Mouse (Mus musculus) neural tube, embryonic 11.5 days (tissue): Measurements from ENCODE around the gene Lrrn4. TPM values are rescaled to one million over a fixed set of nuclear protein-coding genes. Genes with fewer than 3 reads are reported as not detected.
A peak's percentile ranks its signal among the peaks of the same experiment; 100 is the strongest.

ENCODE experiments used
- ATAC-seq: fragments of 200-750 bp; cut with Nextera tagmentation; 2 replicates; pipeline ENCODE4 v1.8.0; 2017; ENCODE audit warnings: moderate number of reproducible peaks, mild to moderate bottlenecking, moderate TSS enrichment, moderate library complexity; ENCODE audit not compliant: insufficient read depth, low FRiP score, low TSS enrichment
- DNase-seq: peaks from one replicate; pipeline ENCODE4 v3.0.0-alpha.2; 2015; ENCODE audit warnings: low spot score
- H3K27ac ChIP-seq: fragments of 300-500 bp; sonication (generic); 2 replicates; pipeline ENCODE4 v1.5.1; 2014; ENCODE audit warnings: low read depth, mild to moderate bottlenecking, low read length
- H3K27me3 ChIP-seq: fragments of 300-500 bp; sonication (generic); 2 replicates; pipeline ENCODE4 v1.6.1; 2014; ENCODE audit warnings: mild to moderate bottlenecking, low read length, mixed read lengths; ENCODE audit not compliant: control insufficient read depth, insufficient read depth
- H3K36me3 ChIP-seq: fragments of 300-500 bp; sonication (generic); 2 replicates; pipeline ENCODE4 v1.6.1; 2014; ENCODE audit warnings: mild to moderate bottlenecking, low read length, moderate library complexity, mixed read lengths; ENCODE audit not compliant: control insufficient read depth, insufficient read depth
- H3K4me1 ChIP-seq: fragments of 300-500 bp; sonication (generic); 2 replicates; pipeline ENCODE4 v1.6.1; 2014; ENCODE audit warnings: low read length, mixed read lengths; ENCODE audit not compliant: control insufficient read depth, insufficient read depth
- H3K4me2 ChIP-seq: fragments of 300-500 bp; sonication (generic); 2 replicates; pipeline ENCODE4 v1.6.1; 2014; ENCODE audit warnings: low read depth, mild to moderate bottlenecking, moderate library complexity
- H3K4me3 ChIP-seq: fragments of 300-500 bp; sonication (generic); 2 replicates; pipeline ENCODE4 v1.5.1; 2014; ENCODE audit warnings: low read depth, low read length
- H3K9ac ChIP-seq: fragments of 300-500 bp; sonication (generic); 2 replicates; pipeline ENCODE4 v1.6.1; 2014; ENCODE audit warnings: mild to moderate bottlenecking, low read length
- H3K9me3 ChIP-seq: fragments of 300-500 bp; sonication (generic); 2 replicates; pipeline ENCODE4 v1.6.1; 2016; ENCODE audit warnings: low read length; ENCODE audit not compliant: control insufficient read depth
- WGBS: fragments of 180-500 bp; shearing (Covaris S2); extraction: QIAGEN DNeasy Blood & Tissue Kit; methylation state at CpG from one replicate; pipeline ENCODE4 v1.1.7; 2014; 5-methylcytosine and 5-hydroxymethylcytosine counted together
- polyA plus RNA-seq: library from polyadenylated mRNA; unstranded; fragments of >200 nt; fragmentation: Nextera tagmentation; extraction: Ambion mirVana; gene quantifications from 2 replicates; pipeline ENCODE4 v1.2.1, GENCODE M21; 2014

The Lrrn4 gene
- polyA plus RNA-seq, 1 experiment from 2014 or later: 0.21 TPM

DNA sequence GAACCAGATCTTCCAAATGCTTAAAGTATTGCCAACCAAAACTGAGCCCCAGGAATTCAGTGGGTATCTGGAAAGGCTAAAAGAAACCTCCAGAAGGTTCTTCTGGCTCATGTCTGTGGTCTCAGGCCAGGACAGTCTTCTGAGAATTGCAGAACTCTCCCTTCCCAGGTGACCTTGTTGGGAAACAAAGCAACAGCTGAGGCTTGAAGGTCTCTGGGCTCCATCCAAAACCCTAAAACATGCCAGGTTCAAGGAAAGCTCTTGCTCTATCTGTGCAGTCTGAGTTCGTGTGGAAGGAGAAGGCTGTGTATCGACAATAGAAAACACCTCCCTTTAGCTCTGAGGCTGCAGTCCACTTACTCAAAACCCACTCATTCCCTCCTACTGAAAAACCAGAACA lies 24.3 kb upstream of the Lrrn4 start:
- WGBS: 63% methylated on average over 2 of the region's 2 CpGs
- no peaks in the 10 kb centered on the region for H3K4me1 ChIP-seq

DNA sequence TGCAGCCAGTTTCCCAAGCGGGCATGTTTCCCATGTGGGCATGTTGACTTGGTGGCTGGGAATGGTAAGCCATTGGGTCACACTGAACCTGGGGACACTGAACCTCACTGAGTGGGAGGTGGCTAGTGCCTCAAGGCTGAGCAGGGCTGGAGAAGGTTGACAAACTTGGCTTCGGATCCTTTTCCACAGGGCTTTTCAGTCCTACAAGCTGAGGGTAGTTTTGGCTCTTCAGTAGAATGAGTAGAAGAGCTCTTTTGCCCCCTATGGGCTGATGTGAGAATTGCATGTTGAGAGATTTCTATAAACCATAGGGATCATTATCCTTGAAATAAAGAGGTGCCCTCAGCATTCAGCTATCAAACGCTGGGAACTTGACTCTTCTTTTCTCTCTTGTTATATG lies 22.8 kb upstream of the Lrrn4 start:
- DNase-seq (peak; percentile 57), ATAC-seq (peak; percentile 72)
- 35% methylated on average over 3 of the region's 3 CpGs for WGBS
- no peak overlapping the region for H3K9ac ChIP-seq
- no peaks in the 10 kb centered on the region for H3K9me3 ChIP-seq
- H3K36me3 ChIP-seq: no peaks in the 10 kb centered on the region
- H3K27me3 ChIP-seq: no peaks in the 10 kb centered on the region
- H3K4me2 ChIP-seq: no peak overlapping the region
- no peaks in the 10 kb centered on the region for H3K4me1 ChIP-seq
- H3K4me3 ChIP-seq: no peak overlapping the region
- H3K27ac ChIP-seq: no peak overlapping the region

More for the DNA sequence above, 24.3 kb upstream of the Lrrn4 start:
- Histone ChIP-seq H3K27ac (no peak overlapping the region), H3K9me3 (no peaks in the 10 kb centered on the region), H3K27me3 (no peaks in the 10 kb centered on the region), H3K9ac (no peak overlapping the region), H3K4me3 (no peak overlapping the region), H3K36me3 (no peaks in the 10 kb centered on the region), H3K4me2 (no peak overlapping the region)
- no peak for ATAC-seq
- DNase-seq: no peak

DNA sequence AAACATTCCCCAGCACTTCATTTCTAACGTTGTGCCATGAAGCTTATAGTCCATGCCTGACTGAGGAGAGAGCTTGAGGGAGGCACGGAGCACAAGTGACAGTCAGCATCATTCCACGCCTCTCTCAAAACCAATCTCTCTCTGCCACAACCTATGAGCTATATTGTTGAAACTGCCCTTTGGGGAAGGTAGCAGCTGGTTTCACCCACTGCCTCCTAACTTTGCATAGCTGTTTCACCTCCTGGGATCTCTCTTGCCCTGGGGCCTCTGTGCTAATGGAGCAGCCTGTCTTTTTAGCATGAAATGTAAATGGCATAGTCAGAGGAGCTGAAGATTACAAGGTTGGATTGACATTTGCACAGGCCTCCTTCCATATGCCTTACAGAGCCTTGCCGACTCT lies 21.4 kb upstream of the Lrrn4 start:
- Histone ChIP-seq H3K27me3 (no peaks in the 10 kb centered on the region), H3K9ac (no peak overlapping the region), H3K4me1 (no peaks in the 10 kb centered on the region), H3K9me3 (no peaks in the 10 kb centered on the region), H3K4me2 (no peak overlapping the region), H3K4me3 (no peak overlapping the region), H3K27ac (no peak overlapping the region), H3K36me3 (no peaks in the 10 kb centered on the region)
- 77% methylated on average over 4 of the region's 4 CpGs for WGBS
- no peak for DNase-seq
- ATAC-seq: no peak

DNA sequence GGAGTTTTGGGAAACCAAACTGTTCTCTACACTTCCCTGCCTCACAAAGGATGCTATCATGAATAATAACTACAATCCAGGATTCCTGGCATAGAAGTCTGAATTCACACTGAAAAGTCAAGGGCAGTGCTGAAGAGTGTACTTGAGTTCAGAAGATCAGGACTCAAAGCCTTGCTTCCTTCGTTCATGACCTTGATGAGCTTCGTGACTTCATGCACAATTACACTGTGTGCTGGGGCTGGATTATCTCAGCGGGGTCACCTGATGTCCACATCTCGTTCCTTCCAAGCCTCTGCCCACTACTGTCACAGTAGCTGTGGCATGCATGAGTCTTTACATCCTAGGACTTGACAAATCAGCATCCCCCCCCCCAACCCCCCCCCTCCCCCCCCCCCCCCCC lies 20.9 kb upstream of the Lrrn4 start:
- ATAC-seq (no peak), DNase-seq (no peak)
- Histone ChIP-seq H3K27me3 (no peaks in the 10 kb centered on the region), H3K9me3 (no peaks in the 10 kb centered on the region), H3K9ac (no peak overlapping the region), H3K4me3 (no peak overlapping the region), H3K27ac (no peak overlapping the region), H3K4me1 (no peaks in the 10 kb centered on the region), H3K4me2 (no peak overlapping the region), H3K36me3 (no peaks in the 10 kb centered on the region)
- 88% methylated on average over 4 of the region's 4 CpGs for WGBS

DNA sequence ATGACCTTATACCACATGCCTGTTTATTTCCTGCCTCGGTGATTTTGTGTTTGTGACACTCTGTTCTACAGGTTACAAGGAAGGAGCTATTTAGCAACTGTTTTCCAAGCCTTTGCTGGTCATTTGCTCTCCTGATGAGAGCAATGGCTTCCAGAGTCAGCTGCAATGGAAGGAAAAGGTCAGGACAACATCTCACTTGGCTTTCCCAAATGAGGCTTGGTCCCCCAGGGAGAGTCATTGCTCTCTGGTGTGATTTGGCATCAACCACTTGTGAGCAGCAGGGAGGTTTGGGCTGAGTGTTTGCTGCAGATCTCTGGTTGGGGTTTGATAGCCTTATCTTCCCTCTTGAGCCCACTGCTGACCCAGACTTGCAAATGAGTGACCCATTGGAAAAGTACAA lies 19.9 kb upstream of the Lrrn4 start:
- DNase-seq: no peak
- Histone ChIP-seq H3K4me3 (no peak overlapping the region), H3K9ac (no peak overlapping the region), H3K4me2 (no peak overlapping the region), H3K36me3 (no peaks in the 10 kb centered on the region), H3K9me3 (no peaks in the 10 kb centered on the region), H3K4me1 (no peaks in the 10 kb centered on the region), H3K27me3 (no peaks in the 10 kb centered on the region), H3K27ac (no peak overlapping the region)
- no peak for ATAC-seq
- 90% methylated on average over 1 of the region's 1 CpGs for WGBS

DNA sequence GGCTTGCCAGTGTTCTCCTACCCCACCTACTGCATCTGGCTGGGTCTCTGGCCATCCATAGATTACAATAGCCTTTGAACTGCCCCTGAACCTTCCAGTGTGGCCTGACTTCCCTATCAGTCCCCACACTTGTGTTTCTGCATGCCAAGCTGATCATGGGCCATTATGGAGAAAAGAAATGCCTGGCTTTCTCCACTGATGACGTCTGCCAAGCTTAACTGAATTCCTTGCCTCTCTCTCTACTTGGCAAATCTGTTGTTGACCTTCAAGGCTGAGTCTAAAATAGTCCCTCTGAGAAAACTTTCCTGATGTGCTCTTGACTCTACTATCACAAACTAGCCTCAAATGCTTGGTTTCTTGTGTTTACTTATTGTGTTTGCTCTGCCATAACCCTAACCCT lies 17.5 kb upstream of the Lrrn4 start:
- DNase-seq (no peak), ATAC-seq (no peak)
- Histone ChIP-seq H3K4me2 (no peak overlapping the region), H3K36me3 (no peaks in the 10 kb centered on the region), H3K9ac (no peak overlapping the region), H3K4me1 (no peaks in the 10 kb centered on the region), H3K27ac (no peak overlapping the region), H3K4me3 (no peak overlapping the region), H3K9me3 (no peaks in the 10 kb centered on the region), H3K27me3 (no peaks in the 10 kb centered on the region)
- WGBS: 83% methylated on average over 1 of the region's 1 CpGs

DNA sequence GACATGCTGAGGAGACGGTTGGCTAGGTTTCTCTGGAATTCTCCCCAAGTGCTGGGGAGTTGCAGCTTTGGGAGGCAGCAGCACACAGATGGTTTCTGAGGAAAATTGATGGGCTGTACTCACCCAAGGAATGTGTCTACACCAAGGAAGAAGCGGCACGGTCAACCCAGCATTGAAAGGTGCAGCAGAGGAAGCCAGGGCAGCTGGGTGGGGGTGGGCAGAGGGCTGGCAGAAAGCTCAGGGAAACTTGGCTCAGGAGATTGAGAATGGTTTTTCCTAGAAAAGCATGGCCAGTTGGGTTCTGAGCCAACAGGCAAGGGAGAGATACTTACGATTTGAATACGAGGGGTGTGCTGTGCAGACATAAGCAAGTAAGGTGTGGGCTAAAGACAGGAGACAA lies 13.1 kb upstream of the Lrrn4 start:
- no peaks in the 10 kb centered on the region for H3K4me1 ChIP-seq
- WGBS: 89% methylated on average over 5 of the region's 5 CpGs
- no peaks in the 10 kb centered on the region for H3K36me3 ChIP-seq

DNA sequence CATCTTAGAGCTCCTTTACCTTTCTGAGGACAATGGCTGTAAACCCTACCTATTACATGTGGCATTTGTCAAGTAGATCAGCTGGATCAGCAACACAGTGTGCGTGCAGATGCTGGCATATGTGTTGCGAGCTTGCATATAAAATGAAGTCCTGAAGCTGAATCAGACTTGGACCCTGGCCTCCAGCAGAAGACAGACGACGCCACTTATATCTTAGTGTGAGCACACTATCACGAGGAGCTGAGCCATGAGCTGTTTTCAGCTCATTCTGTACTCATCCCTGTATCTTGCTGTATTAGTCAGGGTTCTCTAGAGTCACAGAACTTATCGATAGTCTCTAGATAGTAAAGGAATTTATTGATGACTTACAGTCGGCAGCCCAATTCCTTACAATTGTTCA lies 4.6 kb upstream of the Lrrn4 start:
- WGBS: 89% methylated on average over 7 of the region's 7 CpGs
- DNase-seq: no peak
- no peak for ATAC-seq

More for the DNA sequence above, 13.1 kb upstream of the Lrrn4 start:
- no peak overlapping the region for H3K9ac ChIP-seq
- no peak overlapping the region for H3K27ac ChIP-seq
- H3K4me2 ChIP-seq: no peak overlapping the region
- ATAC-seq (no peak), DNase-seq (no peak)
- H3K9me3 ChIP-seq: no peaks in the 10 kb centered on the region
- no peaks in the 10 kb centered on the region for H3K27me3 ChIP-seq
- H3K4me3 ChIP-seq: no peak overlapping the region

DNA sequence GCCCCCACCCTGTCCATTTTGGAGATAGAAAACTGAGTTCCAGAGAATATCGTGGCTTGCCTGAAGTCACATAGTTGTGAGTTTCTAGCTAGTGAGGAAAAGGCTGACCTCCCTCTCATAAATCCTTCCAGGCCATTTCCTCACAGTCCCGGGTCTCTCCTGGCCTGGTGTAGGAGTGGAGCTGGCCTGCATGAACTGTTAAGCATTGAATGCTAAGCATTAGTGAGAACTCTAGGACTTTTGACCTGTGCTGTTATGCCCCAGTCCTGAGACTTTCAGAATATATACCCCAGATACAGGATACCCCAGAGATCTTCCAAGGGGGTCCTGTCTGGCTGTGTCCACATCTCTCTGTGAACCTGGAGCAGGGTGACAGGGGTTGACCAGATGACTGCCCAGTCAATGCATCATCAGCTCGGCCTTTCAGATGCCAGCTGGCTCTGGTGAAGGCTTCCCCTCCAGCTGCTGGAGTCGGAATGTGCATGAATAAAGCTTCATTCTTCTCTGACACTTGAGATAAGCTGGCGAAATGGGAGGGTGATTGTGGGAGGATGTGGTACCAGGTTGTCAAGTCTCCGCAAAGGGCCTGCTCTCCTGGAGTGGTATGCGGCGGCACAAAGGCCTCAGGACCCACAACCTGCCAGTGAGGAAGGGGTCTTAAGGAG lies 3.7 kb upstream of the Lrrn4 start:
- 80% methylated on average over 8 of the region's 8 CpGs for WGBS
- H3K27me3 ChIP-seq: peaks cover 9% of the 10 kb centered on the region
- no peaks in the 10 kb centered on the region; the same call in none of the 2 replicates for H3K4me1 ChIP-seq
- H3K9ac ChIP-seq: no peak overlapping the region
- no peak for DNase-seq
- H3K36me3 ChIP-seq: no peaks in the 10 kb centered on the region
- H3K27ac ChIP-seq: no peak overlapping the region
- no peak for ATAC-seq
- no peak overlapping the region for H3K4me2 ChIP-seq
- H3K4me3 ChIP-seq: no peak overlapping the region
- H3K9me3 ChIP-seq: no peaks in the 10 kb centered on the region

More for the DNA sequence above, 4.6 kb upstream of the Lrrn4 start:
- H3K4me3 ChIP-seq: no peak overlapping the region
- H3K27ac ChIP-seq: no peak overlapping the region
- H3K27me3 ChIP-seq: peaks cover 3% of the 10 kb centered on the region
- no peaks in the 10 kb centered on the region; the same call in 1 of the 2 replicates for H3K4me1 ChIP-seq
- no peak overlapping the region for H3K4me2 ChIP-seq
- H3K36me3 ChIP-seq: no peaks in the 10 kb centered on the region
- no peak overlapping the region for H3K9ac ChIP-seq
- no peaks in the 10 kb centered on the region for H3K9me3 ChIP-seq
